Mouse (Mus musculus) ES-E14 (cell line): ENCODE measurements around the gene Lpin1.

Experiments used
- CHD2 ChIP-seq: IDR thresholded peaks from 2 replicates; pipeline ENCODE4 v1.6.1; 2014; ENCODE audit warnings: mild to moderate bottlenecking, low read depth, low read length, inconsistent platforms
- MAFK ChIP-seq: IDR thresholded peaks from 2 replicates; pipeline ENCODE4 v1.6.1; 2014; ENCODE audit warnings: mild to moderate bottlenecking, low read depth, low read length, inconsistent platforms; ENCODE audit not compliant: insufficient read depth
- ZC3H11A ChIP-seq: IDR thresholded peaks from 2 replicates; pipeline ENCODE4 v1.6.1; 2012; ENCODE audit warnings: low read depth, mild to moderate bottlenecking, inconsistent platforms, low read length, borderline replicate concordance

DNA sequence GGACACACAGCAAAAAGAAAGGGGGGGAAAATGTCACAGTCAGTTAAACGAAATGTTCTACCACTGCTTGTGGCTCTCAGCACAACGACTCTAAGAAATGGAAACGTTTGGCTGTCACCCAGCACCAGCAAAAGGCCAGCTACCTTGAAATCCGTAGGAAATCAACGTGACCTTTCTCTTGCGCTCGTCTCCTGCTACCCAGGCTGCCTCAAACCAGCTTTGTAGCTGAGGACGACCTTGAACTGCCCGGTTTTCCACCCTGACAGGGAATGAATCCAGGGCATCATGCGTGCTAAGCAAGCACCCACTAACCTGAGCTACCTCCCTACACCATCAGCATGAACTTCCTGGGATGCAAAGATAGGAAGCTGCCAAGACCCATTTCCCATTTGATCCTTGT is 39.5 kb downstream of the Lpin1 start:
- no peak for TF ChIP-seq ZC3H11A
- TF ChIP-seq MAFK = no peak
- TF ChIP-seq CHD2 = no peak
